Mouse (Mus musculus) hindbrain, postnatal 0 days (tissue): ENCODE results near the gene Trpm3. TPM values are rescaled to one million over a fixed set of nuclear protein-coding genes. Genes with fewer than 3 reads are reported as not detected.
"Not testable (repeated sequence)": the region's sequence is repeated elsewhere in the genome, so short reads cannot be mapped to it uniquely, and the experiment has no call there.

Source experiments
- ATAC-seq: fragments of 200-750 bp; cut with Nextera tagmentation; 2 replicates; pipeline ENCODE4 v1.8.0; 2017; ENCODE audit warnings: mild to moderate bottlenecking, moderate TSS enrichment, moderate library complexity
- DNase-seq: peaks from one replicate; pipeline ENCODE4 v3.0.0-alpha.2; 2015; ENCODE audit warnings: low spot score
- H3K27ac ChIP-seq: fragments of 300-500 bp; sonication (generic); 2 replicates; pipeline ENCODE4 v1.5.1; 2014; ENCODE audit warnings: mild to moderate bottlenecking
- H3K27me3 ChIP-seq: fragments of 300-500 bp; sonication (generic); 2 replicates; pipeline ENCODE4 v1.6.1; 2014; ENCODE audit warnings: low read length, mixed read lengths; ENCODE audit not compliant: insufficient read depth
- H3K36me3 ChIP-seq: fragments of 300-500 bp; sonication (generic); 2 replicates; pipeline ENCODE4 v1.6.1; 2014; ENCODE audit warnings: low read length, mixed read lengths; ENCODE audit not compliant: insufficient read depth
- H3K4me1 ChIP-seq: fragments of 300-500 bp; sonication (generic); 2 replicates; pipeline ENCODE4 v1.6.1; 2014; ENCODE audit warnings: antibody characterized with exemption, low read length, mixed read lengths; ENCODE audit not compliant: insufficient read depth
- H3K4me2 ChIP-seq: fragments of 300-500 bp; sonication (generic); 2 replicates; pipeline ENCODE4 v1.6.1; 2014; ENCODE audit warnings: low read depth, mild to moderate bottlenecking, low read length, moderate library complexity, mixed read lengths
- H3K4me3 ChIP-seq: fragments of 300-500 bp; sonication (generic); 2 replicates; pipeline ENCODE4 v1.5.1; 2014; ENCODE audit warnings: low read length
- H3K9ac ChIP-seq: fragments of 300-500 bp; sonication (generic); replicated peaks from 2 replicates; pipeline ENCODE4 v1.6.1; 2014; ENCODE audit warnings: mild to moderate bottlenecking, low read length, moderate library complexity, mixed read lengths
- H3K9me3 ChIP-seq: fragments of 300-500 bp; sonication (generic); 2 replicates; pipeline ENCODE4 v1.6.1; 2016; ENCODE audit warnings: low read length, mixed read lengths
- CTCF ChIP-seq: IDR thresholded peaks from 2 replicates; pipeline ENCODE4 v1.5.1; 2016; ENCODE audit warnings: antibody characterized with exemption, control low read depth, low read depth
- WGBS: fragments of 180-500 bp; shearing (Covaris S2); extraction: QIAGEN DNeasy Blood & Tissue Kit; methylation state at CpG from one replicate; pipeline ENCODE4 v1.1.7; 2014; 5-methylcytosine and 5-hydroxymethylcytosine counted together
- polyA plus RNA-seq: library from polyadenylated mRNA; unstranded; fragments of >200 nt; fragmentation: Nextera tagmentation; extraction: Ambion mirVana; gene quantifications from 2 replicates; pipeline ENCODE4 v1.2.1, GENCODE M21; 2015
- total RNA-seq: library from RNA; depleted of rRNA; stranded (reverse); fragments of >200 nt; gene quantifications from 2 replicates; pipeline ENCODE4 v1.2.3, GENCODE M21; 2014

Trpm3 gene
- total and polyA plus RNA-seq, 2 experiments from 2014 or later: 44.1 to 63.5 TPM

- Histone ChIP-seq H3K27ac (no peak overlapping the region), H3K4me1 (0 out of 2 replicates have a peak, but pooled peaks cover 3% of the 10 kb centered on the region), H3K4me3 (no peak overlapping the region), H3K9me3 (no peaks in the 10 kb centered on the region), H3K27me3 (no peaks in the 10 kb centered on the region), H3K36me3 (no peaks in the 10 kb centered on the region), H3K9ac (no peak overlapping the region), H3K4me2 (peak overlapping the region; percentile 38; the same call in 1 of the 2 replicates)
- ATAC-seq (no peak), DNase-seq (peak; percentile 16)
- 10% methylated on average over 12 of the region's 12 CpGs for WGBS
- no peak for TF ChIP-seq CTCF
Measured at GRCm38 (mm10) chr19:22847696-22848095, 708.9 kb downstream of the Trpm3 start.

- H3K4me3 ChIP-seq: no peak overlapping the region
- H3K9me3 ChIP-seq: no peaks in the 10 kb centered on the region
- H3K27ac ChIP-seq: no peak overlapping the region
- H3K4me2 ChIP-seq: no peak overlapping the region
- 36% methylated on average over 1 of the region's 1 CpGs for WGBS
- H3K4me1 ChIP-seq: 0 out of 2 replicates have a peak, but pooled peaks cover 3% of the 10 kb centered on the region
- ATAC-seq: no peak
- H3K36me3 ChIP-seq: no peaks in the 10 kb centered on the region
- no peak for TF ChIP-seq CTCF
- DNase-seq: no peak
- H3K27me3 ChIP-seq: no peaks in the 10 kb centered on the region
- no peak overlapping the region for H3K9ac ChIP-seq
Measured at GRCm38 (mm10) chr19:22848251-22848650, 709.4 kb downstream of the Trpm3 start.

GRCm38 (mm10) chr19:22848783-22849576 is 710.1 kb downstream of the Trpm3 start:
- H3K36me3 ChIP-seq: no peaks in the 10 kb centered on the region
- 0 out of 2 replicates have a peak, but pooled peaks cover 3% of the 10 kb centered on the region for H3K4me1 ChIP-seq
- no peaks in the 10 kb centered on the region for H3K9me3 ChIP-seq
- H3K27ac ChIP-seq: no peak overlapping the region
- no peak overlapping the region for H3K4me2 ChIP-seq
- no peak for DNase-seq
- no peak for ATAC-seq
- TF ChIP-seq CTCF: no peak
- no peak overlapping the region for H3K9ac ChIP-seq
- no peaks in the 10 kb centered on the region for H3K27me3 ChIP-seq
- H3K4me3 ChIP-seq: no peak overlapping the region
- WGBS: 75% methylated on average over 7 of the region's 7 CpGs

GRCm38 (mm10) chr19:22851423-22851822 is 712.6 kb downstream of the Trpm3 start:
- ATAC-seq, DNase-seq, H3K36me3 ChIP-seq, H3K4me1 ChIP-seq, H3K27me3 ChIP-seq, H3K27ac ChIP-seq, H3K4me2 ChIP-seq, H3K9ac ChIP-seq, H3K9me3 ChIP-seq, H3K4me3 ChIP-seq: not testable (repeated sequence)
- WGBS: 35% methylated on average over 5 of the region's 5 CpGs

GRCm38 (mm10) chr19:22859644-22860043 is 720.8 kb downstream of the Trpm3 start:
- no peak for ATAC-seq
- TF ChIP-seq CTCF: no peak
- H3K4me1 ChIP-seq: no peaks in the 10 kb centered on the region
- no peaks in the 10 kb centered on the region for H3K9me3 ChIP-seq
- no peak overlapping the region for H3K9ac ChIP-seq
- no peak overlapping the region for H3K4me2 ChIP-seq
- no peaks in the 10 kb centered on the region for H3K36me3 ChIP-seq
- WGBS: 83% methylated on average over 4 of the region's 4 CpGs
- H3K27me3 ChIP-seq: no peaks in the 10 kb centered on the region
- DNase-seq: peak; percentile 41
- no peak overlapping the region for H3K4me3 ChIP-seq
- H3K27ac ChIP-seq: no peak overlapping the region

GRCm38 (mm10) chr19:22867456-22867855 is 728.6 kb downstream of the Trpm3 start:
- no peak for ATAC-seq
- H3K4me2 ChIP-seq: no peak overlapping the region

GRCm38 (mm10) chr19:22869853-22870252 is 731.0 kb downstream of the Trpm3 start:
- Histone ChIP-seq H3K4me2 (no peak overlapping the region), H3K36me3 (no peaks in the 10 kb centered on the region), H3K9ac (no peak overlapping the region), H3K4me3 (no peak overlapping the region), H3K27me3 (no peaks in the 10 kb centered on the region), H3K27ac (no peak overlapping the region), H3K9me3 (no peaks in the 10 kb centered on the region), H3K4me1 (peaks cover 3% of the 10 kb centered on the region; the same call in 1 of the 2 replicates)
- TF ChIP-seq CTCF: no peak
- WGBS: 88% methylated on average over 2 of the region's 2 CpGs
- ATAC-seq (no peak), DNase-seq (no peak)

More at GRCm38 (mm10) chr19:22867456-22867855, 728.6 kb downstream of the Trpm3 start:
- Histone ChIP-seq H3K4me1 (no peaks in the 10 kb centered on the region), H3K9ac (no peak overlapping the region), H3K27ac (no peak overlapping the region), H3K36me3 (no peaks in the 10 kb centered on the region), H3K27me3 (no peaks in the 10 kb centered on the region), H3K4me3 (no peak overlapping the region), H3K9me3 (no peaks in the 10 kb centered on the region)
- TF ChIP-seq CTCF: no peak
- WGBS: 87% methylated on average over 5 of the region's 5 CpGs
- DNase-seq: no peak
